Mouse (Mus musculus): ENCODE data around the gene Abcc9.

Abcc9 gene

GRCm38 (mm10) chr6:142543648-142544047, 158.5 kb downstream of the Abcc9 start:
- DNase-seq (ENCODE audit: low spot score), result no peak

- no peak for DNase-seq (ENCODE audit: low spot score)
Measured at GRCm38 (mm10) chr6:142542800-142543175, 159.3 kb downstream of the Abcc9 start.

- DNase-seq (ENCODE audit: low spot score), result no peak
Measured at GRCm38 (mm10) chr6:142542082-142542799, 159.9 kb downstream of the Abcc9 start.

- no peak for DNase-seq (ENCODE audit: low spot score)
Measured at GRCm38 (mm10) chr6:142540561-142541160, 161.5 kb downstream of the Abcc9 start.

- no peak for DNase-seq (ENCODE audit: low spot score)
Measured at GRCm38 (mm10) chr6:142540131-142540530, 162.0 kb downstream of the Abcc9 start.

GRCm38 (mm10) chr6:142538503-142538902, 163.6 kb downstream of the Abcc9 start:
- no peak for DNase-seq (ENCODE audit: low spot score)
